Mouse (Mus musculus): ENCODE measurements around the gene Trmt112. TPM values are rescaled to one million over a fixed set of nuclear protein-coding genes. Genes with fewer than 3 reads are reported as not detected.
A peak's percentile ranks its signal among the peaks of the same experiment; 100 is the strongest.

The Trmt112 gene
- polyA plus RNA-seq, 1 experiment, result 88.6 TPM

- WGBS, result 1% methylated on average over 83 of the region's 83 CpGs
- DNase-seq (ENCODE audit: low read depth, low spot score), result no peak
Measured at GRCm38 (mm10) chr19:6941372-6942248, 32.1 kb downstream of the Trmt112 start, which contains the start of gene Bad. TSS of gene Bad (plus strand) at chr19:6941861.

GRCm38 (mm10) chr19:6942249-6942691, 32.8 kb downstream of the Trmt112 start, which contains the start of gene Gpr137:
TSS of gene Gpr137 (minus strand) at chr19:6942480.
- WGBS, result under 1% methylated on average over 27 of the region's 27 CpGs
- DNase-seq (ENCODE audit: low read depth, low spot score), result no peak

GRCm38 (mm10) chr19:6942764-6943163, 33.3 kb downstream of the Trmt112 start:
- DNase-seq (ENCODE audit: low read depth, low spot score), result no peak
- 25% methylated on average over 5 of the region's 5 CpGs for WGBS

GRCm38 (mm10) chr19:6943709-6944108, 34.2 kb downstream of the Trmt112 start:
- DNase-seq (ENCODE audit: low read depth, low spot score), result no peak
- 90% methylated on average over 6 of the region's 6 CpGs for WGBS

- 57% methylated on average over 4 of the region's 4 CpGs for WGBS
- no peak for DNase-seq (ENCODE audit: low read depth, low spot score)
Measured at GRCm38 (mm10) chr19:6947742-6948141, 38.2 kb downstream of the Trmt112 start.

GRCm38 (mm10) chr19:6948186-6948585, 38.7 kb downstream of the Trmt112 start:
- no peak for DNase-seq (ENCODE audit: low read depth, low spot score)
- WGBS, result 89% methylated on average over 4 of the region's 4 CpGs

- 45% methylated on average over 5 of the region's 5 CpGs for WGBS
- no peak for DNase-seq (ENCODE audit: low read depth, low spot score)
Measured at GRCm38 (mm10) chr19:6949532-6949931, 40.0 kb downstream of the Trmt112 start.

- 44% methylated on average over 5 of the region's 5 CpGs for WGBS
- no peak for DNase-seq (ENCODE audit: low read depth, low spot score)
Measured at GRCm38 (mm10) chr19:6949951-6950350, 40.5 kb downstream of the Trmt112 start.

- under 1% methylated on average over 28 of the region's 28 CpGs for WGBS
- no peak for DNase-seq (ENCODE audit: low read depth, low spot score)
Measured at GRCm38 (mm10) chr19:6950613-6951153, 41.2 kb downstream of the Trmt112 start.

- peak; percentile 93 for DNase-seq (ENCODE audit: low read depth, low spot score)
- under 1% methylated on average over 35 of the region's 35 CpGs for WGBS
Measured at GRCm38 (mm10) chr19:6951381-6951968, 42.0 kb downstream of the Trmt112 start.

- WGBS, result 1% methylated on average over 31 of the region's 31 CpGs
Measured at GRCm38 (mm10) chr19:6951994-6952711, 42.7 kb downstream of the Trmt112 start.

GRCm38 (mm10) chr19:6952712-6953037, 43.2 kb downstream of the Trmt112 start:
- 13% methylated on average over 3 of the region's 3 CpGs for WGBS
- DNase-seq (ENCODE audit: low read depth, low spot score), result no peak

More at GRCm38 (mm10) chr19:6951994-6952711, 42.7 kb downstream of the Trmt112 start:
- no peak for DNase-seq (ENCODE audit: low read depth, low spot score)

GRCm38 (mm10) chr19:6954046-6954445, 44.5 kb downstream of the Trmt112 start:
- WGBS, result 18% methylated on average over 9 of the region's 9 CpGs
- DNase-seq (ENCODE audit: low read depth, low spot score), result no peak

GRCm38 (mm10) chr19:6955424-6955823, 45.9 kb downstream of the Trmt112 start:
- no peak for DNase-seq (ENCODE audit: low read depth, low spot score)
- 81% methylated on average over 7 of the region's 7 CpGs for WGBS

GRCm38 (mm10) chr19:6956461-6956860, 47.0 kb downstream of the Trmt112 start:
- 87% methylated on average over 10 of the region's 10 CpGs for WGBS
- DNase-seq (ENCODE audit: low read depth, low spot score), result no peak

Other genes starting within 250 kb of the Trmt112 start
- gene Rps6ka4, start 69.1 kb upstream of the Trmt112 start, polyA plus RNA-seq (2012; rRNA removed), result 25.1 and 30.9 TPM in 2 replicates
- 6.7 and 11.6 TPM in 2 replicates for gene Ccdc88b, start 51.5 kb upstream of the Trmt112 start, polyA plus RNA-seq (2012; rRNA removed)
- gene Prdx5, start 408 bp downstream of the Trmt112 start, polyA plus RNA-seq (2012; rRNA removed), result 177 and 243 TPM in 2 replicates
- gene Esrra, start 12.1 kb downstream of the Trmt112 start, polyA plus RNA-seq (2012; rRNA removed), result 175 and 234 TPM in 2 replicates
- 0.19 TPM in 1 of 2 replicates, not detected in the other for gene Catsperz, start 15.7 kb downstream of the Trmt112 start, polyA plus RNA-seq (2012; rRNA removed)
- not detected in 2 replicates for gene Kcnk4, start 24.8 kb downstream of the Trmt112 start, polyA plus RNA-seq (2012; rRNA removed)
- 78.2 and 105 TPM in 2 replicates for gene Bad, start 32.2 kb downstream of the Trmt112 start, polyA plus RNA-seq (2012; rRNA removed)
- gene Gpr137, start 32.8 kb downstream of the Trmt112 start, polyA plus RNA-seq (2012; rRNA removed), result 63.3 and 70.7 TPM in 2 replicates
- gene Ppp1r14b, start 65.3 kb downstream of the Trmt112 start, polyA plus RNA-seq (2012; rRNA removed), result 98.4 and 98.9 TPM in 2 replicates
- 383 and 614 TPM in 2 replicates for gene Plcb3, start 66.8 kb downstream of the Trmt112 start, polyA plus RNA-seq (2012; rRNA removed)
- gene Fkbp2, start 70.8 kb downstream of the Trmt112 start, polyA plus RNA-seq (2012; rRNA removed), result 63.9 and 76.9 TPM in 2 replicates
- gene Vegfb, start 78.0 kb downstream of the Trmt112 start, polyA plus RNA-seq (2012; rRNA removed), result 17.2 and 17.5 TPM in 2 replicates
- gene Dnajc4, start 82.9 kb downstream of the Trmt112 start, polyA plus RNA-seq (2012; rRNA removed), result 44.6 and 46.9 TPM in 2 replicates
- gene Nudt22, start 86.4 kb downstream of the Trmt112 start, polyA plus RNA-seq (2012; rRNA removed), result 59.3 and 68.1 TPM in 2 replicates
- gene Trpt1, start 86.4 kb downstream of the Trmt112 start, polyA plus RNA-seq (2012; rRNA removed), result 10.0 and 11.4 TPM in 2 replicates
- 17.3 and 20.1 TPM in 2 replicates for gene Fermt3, start 109.8 kb downstream of the Trmt112 start, polyA plus RNA-seq (2012; rRNA removed)
- 43.9 and 51.2 TPM in 2 replicates for gene Stip1, start 130.3 kb downstream of the Trmt112 start, polyA plus RNA-seq (2012; rRNA removed)
- 19.2 and 22.4 TPM in 2 replicates for gene Macrod1, start 147.1 kb downstream of the Trmt112 start, polyA plus RNA-seq (2012; rRNA removed)
- 0.14 TPM in 2 replicates for gene Flrt1, start 196.0 kb downstream of the Trmt112 start, polyA plus RNA-seq (2012; rRNA removed)